Mouse (Mus musculus): ENCODE measurements around the gene Slc7a7. TPM values are rescaled to one million over a fixed set of nuclear protein-coding genes. Genes with fewer than 3 reads are reported as not detected.

Gene Slc7a7
- polyA plus RNA-seq, 1 experiment from 2014 or later: 8.4 TPM

DNA sequence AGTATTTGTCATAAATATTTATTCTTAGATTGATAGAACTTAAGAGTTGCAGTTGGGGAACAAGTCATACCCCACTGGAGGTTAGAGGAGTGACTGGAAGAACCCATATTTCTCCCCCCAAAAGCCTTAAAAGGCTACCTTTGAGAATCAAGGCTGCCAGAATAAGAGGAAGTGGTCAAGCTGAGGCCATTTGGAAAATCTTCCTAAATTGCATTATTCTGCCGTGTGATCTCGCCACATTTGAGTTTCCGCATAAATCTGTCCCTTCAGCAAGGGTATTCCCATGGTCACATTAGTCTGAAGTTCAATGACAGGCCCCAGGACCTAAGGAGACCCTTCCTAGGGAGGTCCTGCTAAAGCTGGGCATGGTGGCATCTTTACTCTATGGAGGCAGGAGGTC is 25.0 kb upstream of the Slc7a7 start:
- Histone ChIP-seq H3K27me3 (ENCODE audit: insufficient read depth, poor library complexity, severe bottlenecking) (no peaks in the 10 kb centered on the region), H3K27ac (peak overlapping the region; percentile 26; the same call in 1 of the 2 replicates), H3K4me3 (no peak overlapping the region), H3K4me1 (peaks cover 23% of the 10 kb centered on the region), H3K36me3 (peaks cover 40% of the 10 kb centered on the region), H3K9me3 (no peaks in the 10 kb centered on the region)
- WGBS: 82% methylated on average over 3 of the region's 3 CpGs
- DNase-seq (ENCODE audit: low spot score): no peak

DNA sequence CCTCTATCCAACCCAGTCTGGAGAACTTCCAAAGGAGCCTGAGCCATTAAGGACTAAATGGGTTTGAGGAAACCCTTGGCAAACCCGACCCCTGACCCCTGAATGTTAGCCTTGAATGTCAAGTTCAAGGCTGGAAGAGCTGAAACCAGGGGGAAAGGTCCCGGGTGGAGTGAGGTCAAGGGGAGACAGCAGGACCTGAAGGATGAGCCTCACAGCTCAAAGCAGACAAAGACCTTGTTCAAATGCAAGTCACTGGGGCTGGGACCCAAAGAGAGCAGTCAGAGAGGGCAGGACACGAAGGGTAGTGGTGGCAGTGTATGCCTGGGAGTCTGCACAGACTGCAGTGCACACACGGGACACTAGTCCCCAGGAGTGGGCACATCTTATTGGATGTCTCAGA is 23.8 kb upstream of the Slc7a7 start:
- 73% methylated on average over 4 of the region's 4 CpGs for WGBS
- DNase-seq (ENCODE audit: low spot score): no peak
- no peaks in the 10 kb centered on the region for H3K27me3 ChIP-seq (ENCODE audit: insufficient read depth, poor library complexity, severe bottlenecking)
- peaks cover 52% of the 10 kb centered on the region for H3K36me3 ChIP-seq
- no peaks in the 10 kb centered on the region for H3K9me3 ChIP-seq
- no peak overlapping the region for H3K27ac ChIP-seq
- H3K4me3 ChIP-seq: no peak overlapping the region
- H3K4me1 ChIP-seq: peaks cover 23% of the 10 kb centered on the region

DNA sequence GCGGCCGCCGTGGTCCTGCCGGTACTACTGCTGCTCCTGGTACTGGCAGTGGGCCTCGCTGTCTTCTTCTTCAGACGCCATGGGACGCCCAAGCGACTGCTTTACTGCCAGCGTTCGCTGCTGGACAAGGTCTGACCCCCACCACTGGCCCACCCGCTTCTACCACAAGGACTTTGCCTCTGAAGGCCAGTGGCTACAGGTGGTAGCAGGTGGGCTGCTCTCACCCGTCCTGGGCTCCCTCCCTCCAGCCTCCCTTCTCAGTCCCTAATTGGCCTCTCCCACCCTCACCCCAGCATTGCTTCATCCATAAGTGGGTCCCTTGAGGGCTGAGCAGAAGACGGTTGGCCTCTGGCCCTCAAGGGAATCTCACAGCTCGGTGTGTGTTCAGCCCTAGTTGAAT is 23.0 kb upstream of the Slc7a7 start:
- no peaks in the 10 kb centered on the region for H3K27me3 ChIP-seq (ENCODE audit: insufficient read depth, poor library complexity, severe bottlenecking)
- H3K4me3 ChIP-seq: no peak overlapping the region
- no peaks in the 10 kb centered on the region for H3K9me3 ChIP-seq
- WGBS: 87% methylated on average over 14 of the region's 14 CpGs
- DNase-seq (ENCODE audit: low spot score): no peak
- H3K4me1 ChIP-seq: peaks cover 20% of the 10 kb centered on the region
- no peak overlapping the region for H3K27ac ChIP-seq
- H3K36me3 ChIP-seq: peaks cover 60% of the 10 kb centered on the region

DNA sequence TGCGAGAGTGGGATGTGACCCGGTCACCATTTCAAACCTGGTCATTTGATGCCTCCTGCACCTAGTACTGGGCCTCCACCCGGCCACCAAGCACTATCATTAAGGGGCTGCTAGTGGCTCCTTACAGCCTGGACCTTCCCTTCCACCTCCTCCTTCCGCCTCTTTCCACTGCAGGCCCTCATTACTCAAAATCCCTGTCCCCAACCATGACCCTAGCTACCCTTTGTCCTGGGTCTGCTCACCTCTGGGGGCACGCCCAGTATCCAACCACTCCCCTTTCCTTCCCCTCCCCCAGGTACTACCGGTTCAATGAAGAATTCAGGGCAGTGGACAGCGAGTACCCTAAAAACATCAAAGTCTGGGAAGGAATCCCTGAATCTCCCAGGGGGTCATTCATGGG is 22.0 kb upstream of the Slc7a7 start:
- Histone ChIP-seq H3K9me3 (no peaks in the 10 kb centered on the region), H3K36me3 (peaks cover 66% of the 10 kb centered on the region), H3K27ac (no peak overlapping the region), H3K27me3 (ENCODE audit: insufficient read depth, poor library complexity, severe bottlenecking) (no peaks in the 10 kb centered on the region), H3K4me3 (no peak overlapping the region), H3K4me1 (peaks cover 27% of the 10 kb centered on the region)
- DNase-seq (ENCODE audit: low spot score): no peak
- WGBS: 78% methylated on average over 7 of the region's 7 CpGs

DNA sequence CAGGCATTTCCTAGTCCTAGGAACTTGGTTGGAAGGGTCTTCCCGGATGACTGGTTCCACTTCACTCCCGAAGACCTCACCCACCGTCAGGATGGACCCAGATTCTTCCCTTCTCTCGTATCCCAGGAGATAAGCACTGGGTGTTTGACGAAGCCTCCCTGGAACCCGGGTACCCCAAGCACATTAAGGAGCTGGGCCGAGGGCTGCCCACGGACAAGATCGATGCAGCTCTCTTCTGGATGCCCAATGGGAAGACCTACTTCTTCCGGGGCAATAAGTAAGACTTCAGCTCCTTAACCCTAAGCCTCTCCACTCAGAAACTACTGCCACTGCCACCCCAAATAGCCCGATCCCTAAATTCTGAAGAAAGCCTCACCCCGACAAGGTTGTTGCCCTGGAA is 21.6 kb upstream of the Slc7a7 start:
- Histone ChIP-seq H3K36me3 (peaks cover 66% of the 10 kb centered on the region), H3K4me3 (no peak overlapping the region), H3K27me3 (ENCODE audit: insufficient read depth, poor library complexity, severe bottlenecking) (no peaks in the 10 kb centered on the region), H3K9me3 (no peaks in the 10 kb centered on the region), H3K27ac (no peak overlapping the region), H3K4me1 (peaks cover 30% of the 10 kb centered on the region)
- DNase-seq (ENCODE audit: low spot score): no peak
- WGBS: 92% methylated on average over 12 of the region's 12 CpGs

- 71% methylated on average over 11 of the region's 11 CpGs for whole genome bisulfite sequencing
- Histone ChIP-seq H3K9me3 (no peaks in the 10 kb centered on the region), H3K36me3 (peaks cover 52% of the 10 kb centered on the region), H3K4me3 (no peak overlapping the region), H3K27ac (no peak overlapping the region), H3K4me1 (peaks cover 47% of the 10 kb centered on the region), H3K27me3 (ENCODE audit: insufficient read depth, poor library complexity, severe bottlenecking) (no peaks in the 10 kb centered on the region)
- no peak for DNase-seq (ENCODE audit: low spot score)
Observed at GRCm38 (mm10) chr14:54435194-54435918, 17.8 kb upstream of the Slc7a7 start.

DNA sequence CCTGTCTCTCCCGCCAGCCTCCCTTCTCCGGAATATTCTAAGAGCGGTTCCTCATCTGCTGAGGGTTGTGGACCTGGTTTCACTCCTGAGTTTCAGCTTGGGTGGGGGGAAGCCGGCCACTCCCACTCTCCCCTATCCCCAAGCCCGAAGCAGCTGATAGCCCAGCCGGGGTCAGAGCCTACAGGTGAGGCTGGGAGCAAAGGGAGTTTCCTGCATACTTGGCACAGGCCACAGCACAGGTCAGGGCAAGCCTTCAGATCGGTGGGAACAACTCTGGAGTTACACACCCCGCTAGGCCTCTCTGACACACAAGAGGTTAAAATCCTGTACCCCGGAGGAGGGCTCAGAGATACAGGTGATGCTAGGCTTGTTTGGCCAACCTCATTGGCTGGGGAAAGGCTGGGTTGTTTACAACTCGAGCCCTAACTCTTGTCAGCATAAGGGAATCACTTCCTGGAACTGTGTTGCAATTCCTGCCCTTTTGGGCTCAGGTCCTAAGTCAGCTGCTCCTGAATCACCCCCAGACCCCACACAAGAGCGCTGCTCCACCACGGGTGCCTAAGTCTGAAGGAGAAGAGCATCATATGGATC is 16.5 kb upstream of the Slc7a7 start:
- H3K9me3 ChIP-seq: no peaks in the 10 kb centered on the region
- H3K27me3 ChIP-seq (ENCODE audit: insufficient read depth, poor library complexity, severe bottlenecking): no peaks in the 10 kb centered on the region
- H3K36me3 ChIP-seq: peaks cover 47% of the 10 kb centered on the region
- DNase-seq (ENCODE audit: low spot score): no peak
- 60% methylated on average over 12 of the region's 12 CpGs for WGBS
- peak overlapping the region; percentile 90 for H3K4me3 ChIP-seq
- peaks cover 59% of the 10 kb centered on the region for H3K4me1 ChIP-seq
- peak overlapping the region; percentile 100; the same call in 1 of the 2 replicates for H3K27ac ChIP-seq

- Histone ChIP-seq H3K27me3 (ENCODE audit: insufficient read depth, poor library complexity, severe bottlenecking) (no peaks in the 10 kb centered on the region), H3K36me3 (peaks cover 45% of the 10 kb centered on the region), H3K27ac (peak overlapping the region; percentile 100), H3K4me1 (peaks cover 59% of the 10 kb centered on the region), H3K9me3 (no peaks in the 10 kb centered on the region), H3K4me3 (peak overlapping the region; percentile 90)
- WGBS: 30% methylated on average over 17 of the region's 17 CpGs
- no peak for DNase-seq (ENCODE audit: low spot score)
Observed at GRCm38 (mm10) chr14:54432837-54433830, 15.6 kb upstream of the Slc7a7 start.

GRCm38 (mm10) chr14:54432078-54432836 is 14.7 kb upstream of the Slc7a7 start:
- no peak for DNase-seq (ENCODE audit: low spot score)
- WGBS: 2% methylated on average over 54 of the region's 54 CpGs
- H3K27me3 ChIP-seq (ENCODE audit: insufficient read depth, poor library complexity, severe bottlenecking): no peaks in the 10 kb centered on the region
- H3K27ac ChIP-seq: peak overlapping the region; percentile 100
- peaks cover 62% of the 10 kb centered on the region for H3K4me1 ChIP-seq
- H3K4me3 ChIP-seq: peak overlapping the region; percentile 90
- H3K36me3 ChIP-seq: peaks cover 37% of the 10 kb centered on the region
- no peaks in the 10 kb centered on the region for H3K9me3 ChIP-seq

DNA sequence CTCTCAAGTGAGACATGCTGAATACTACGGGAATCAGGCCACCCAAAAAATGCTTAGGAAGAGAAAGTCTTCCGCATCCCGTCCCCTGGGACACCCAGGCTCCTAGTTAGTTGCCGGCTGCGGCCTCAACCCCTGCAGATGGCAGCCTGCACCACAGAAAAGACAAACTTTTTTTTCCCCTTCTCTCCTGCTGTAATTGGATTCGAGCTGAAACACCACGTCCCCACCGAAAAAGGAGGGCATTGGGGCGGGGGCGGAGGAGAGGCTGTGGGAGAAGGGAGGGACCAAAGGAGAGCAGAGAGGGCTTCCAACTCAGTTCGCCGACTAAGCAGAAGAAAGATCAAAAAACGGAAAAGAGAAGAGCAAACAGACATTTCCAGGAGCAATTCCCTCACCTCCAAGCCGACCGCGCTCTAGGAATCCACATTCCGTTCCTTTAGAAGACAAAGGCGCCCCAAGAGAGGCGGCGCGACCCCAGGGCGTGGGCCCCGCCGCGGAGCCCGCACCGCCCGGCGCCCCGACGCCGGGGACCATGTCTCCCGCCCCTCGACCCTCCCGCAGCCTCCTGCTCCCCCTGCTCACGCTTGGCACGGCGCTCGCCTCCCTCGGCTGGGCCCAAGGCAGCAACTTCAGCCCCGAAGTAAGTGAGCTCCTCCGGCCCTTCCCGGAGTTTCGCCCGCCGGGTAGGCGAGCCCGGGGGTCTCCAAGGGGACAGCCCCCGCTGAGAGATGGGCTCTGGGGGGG is 13.9 kb upstream of the Slc7a7 start, which contains the start of gene Mmp14:
Gene Mmp14, plus strand, starts transcription at position 279 of the 744 bp plus-strand sequence.
- Histone ChIP-seq H3K4me3 (peak within 1 kb of the TSS; percentile 90), H3K36me3 (peaks cover 30% of the 10 kb centered on the region), H3K27ac (peak within 1 kb of the TSS; percentile 100), H3K9me3 (no peaks in the 10 kb centered on the region), H3K27me3 (ENCODE audit: insufficient read depth, poor library complexity, severe bottlenecking) (no peaks in the 10 kb centered on the region), H3K4me1 (peaks cover 62% of the 10 kb centered on the region)
- WGBS: under 1% methylated on average over 49 of the region's 49 CpGs
- DNase-seq (ENCODE audit: low spot score): peak; percentile 87

- 2% methylated on average over 18 of the region's 18 CpGs for WGBS
- Histone ChIP-seq H3K9me3 (no peaks in the 10 kb centered on the region), H3K4me3 (peak overlapping the region; percentile 90), H3K27ac (peak overlapping the region; percentile 100), H3K36me3 (peaks cover 20% of the 10 kb centered on the region), H3K27me3 (ENCODE audit: insufficient read depth, poor library complexity, severe bottlenecking) (no peaks in the 10 kb centered on the region), H3K4me1 (peaks cover 60% of the 10 kb centered on the region)
- no peak for DNase-seq (ENCODE audit: low spot score)
Observed at GRCm38 (mm10) chr14:54430406-54431145, 13.0 kb upstream of the Slc7a7 start.
